Mouse (Mus musculus): ENCODE data around the gene Adgra1.

The Adgra1 gene

DNA sequence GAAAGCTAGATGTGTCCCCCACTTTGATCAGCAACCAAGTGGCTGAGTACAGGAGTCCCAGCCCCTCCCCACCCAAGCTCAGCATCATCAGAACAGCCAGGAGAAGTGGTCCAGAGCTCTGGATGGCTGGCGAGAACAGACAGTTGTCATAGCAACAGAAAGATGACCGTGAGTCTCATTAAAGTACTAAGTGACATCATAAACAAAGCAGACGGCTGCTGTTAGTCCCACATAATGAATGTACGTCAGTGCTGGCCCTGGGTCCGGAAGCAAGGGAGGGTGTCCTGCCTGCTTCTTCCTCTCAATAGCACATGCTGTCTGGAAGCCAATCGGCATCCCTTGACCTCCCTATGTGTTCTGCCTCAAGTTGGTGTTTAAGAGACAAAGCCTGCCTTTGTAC is 16.2 kb downstream of the Adgra1 start:
- no peak for DNase-seq (ENCODE audit: low spot score)

DNA sequence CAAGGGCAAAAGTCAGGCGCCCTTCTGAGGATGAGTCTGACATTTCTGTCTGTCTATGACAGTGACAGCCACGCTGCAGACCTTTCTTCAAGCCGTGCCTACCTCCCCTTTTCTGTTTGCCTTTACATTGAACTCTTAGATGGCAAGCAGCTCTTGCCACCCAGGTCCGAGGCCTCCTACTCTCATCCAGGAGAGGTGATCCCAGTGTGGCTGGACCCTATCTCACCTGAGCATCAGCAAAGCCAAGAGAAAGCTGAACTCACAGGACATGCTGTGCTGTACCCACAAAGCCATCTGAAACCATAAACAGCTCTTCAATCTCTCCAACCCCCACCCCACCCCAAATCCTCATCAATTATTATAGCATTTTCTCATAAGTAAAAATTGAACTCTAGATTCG is 16.7 kb downstream of the Adgra1 start:
- DNase-seq (ENCODE audit: low spot score), result no peak

- DNase-seq (ENCODE audit: low spot score), result no peak
These were observed 17.1 kb downstream of the Adgra1 start for GRCm38 (mm10) chr7:139851098-139851497.

GRCm38 (mm10) chr7:139855261-139855660 is 21.3 kb downstream of the Adgra1 start:
- DNase-seq (ENCODE audit: low spot score), result no peak

GRCm38 (mm10) chr7:139861411-139861810 is 27.4 kb downstream of the Adgra1 start:
- peak; percentile 39 for DNase-seq (ENCODE audit: low spot score)

- DNase-seq (ENCODE audit: low spot score), result no peak
These were observed 29.1 kb downstream of the Adgra1 start for GRCm38 (mm10) chr7:139863076-139863475.

DNA sequence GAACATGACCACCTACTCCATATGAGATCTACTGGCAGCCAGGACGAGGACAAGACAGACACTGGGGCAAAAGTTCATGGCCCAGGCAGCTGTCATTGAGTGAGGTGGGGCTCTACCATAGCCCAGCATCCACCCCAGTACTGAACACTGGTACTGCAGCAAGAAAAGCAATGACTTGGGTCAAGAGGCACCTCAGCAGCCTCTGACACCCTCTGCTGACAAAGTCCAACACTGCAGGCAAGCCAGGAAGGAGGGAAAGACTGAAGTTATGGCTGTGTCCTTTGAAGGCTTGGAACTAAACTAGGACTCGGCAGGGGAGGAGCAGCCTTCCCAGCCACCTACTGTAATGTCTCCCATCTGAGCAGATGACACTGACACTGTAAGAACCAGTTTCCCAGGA is 30.3 kb downstream of the Adgra1 start:
- no peak for DNase-seq (ENCODE audit: low spot score)

DNA sequence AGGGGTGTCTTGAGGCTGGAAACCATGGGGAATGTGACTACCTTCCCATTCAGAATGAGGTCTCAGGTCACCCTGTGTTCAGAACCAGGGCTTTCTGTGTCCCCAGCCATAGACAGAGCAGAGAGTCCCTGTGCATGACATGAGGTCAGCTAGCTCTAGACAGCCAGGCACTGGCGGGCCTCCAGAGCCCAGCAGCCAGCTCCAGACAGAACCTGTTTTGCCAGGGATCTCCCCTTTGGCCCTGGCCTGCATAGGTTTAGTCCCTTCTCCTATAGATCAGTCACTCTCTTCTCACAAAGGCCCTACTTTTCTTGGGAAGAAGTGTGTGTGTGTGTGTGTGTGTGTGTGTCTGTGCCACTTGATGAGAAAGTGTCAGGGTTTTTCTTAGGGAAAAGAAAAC is 30.9 kb downstream of the Adgra1 start:
- DNase-seq (ENCODE audit: low spot score), result no peak

GRCm38 (mm10) chr7:139871014-139871413 is 37.0 kb downstream of the Adgra1 start:
- no peak for DNase-seq (ENCODE audit: low spot score)

DNA sequence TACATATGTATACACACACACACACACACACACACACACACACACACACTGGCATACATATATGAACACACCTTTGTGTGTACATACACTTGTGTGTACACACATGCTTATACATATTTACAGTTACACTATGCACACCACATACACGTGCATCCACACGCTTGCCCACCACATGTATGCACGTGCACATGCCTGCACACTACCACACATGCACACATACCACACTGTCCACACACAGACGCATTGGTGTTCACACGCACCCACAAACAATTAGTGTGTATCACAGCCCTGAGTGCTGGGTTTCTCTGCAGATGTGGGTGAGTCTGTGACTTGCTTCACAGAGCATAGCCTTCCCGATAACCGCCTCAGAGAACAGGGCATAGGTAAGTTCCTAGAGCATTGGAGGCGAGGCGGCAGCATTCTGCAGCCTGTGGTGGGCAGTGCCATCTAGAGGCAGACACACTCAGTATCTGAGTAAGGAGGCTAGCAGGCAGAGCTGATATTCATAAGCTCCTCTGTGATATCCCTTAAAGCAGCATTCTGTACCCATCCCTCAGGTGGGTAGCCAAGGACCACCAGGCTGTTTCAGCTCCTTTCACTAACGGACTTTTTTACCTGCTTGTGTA is 43.3 kb downstream of the Adgra1 start:
- DNase-seq (ENCODE audit: low spot score), result no peak

DNA sequence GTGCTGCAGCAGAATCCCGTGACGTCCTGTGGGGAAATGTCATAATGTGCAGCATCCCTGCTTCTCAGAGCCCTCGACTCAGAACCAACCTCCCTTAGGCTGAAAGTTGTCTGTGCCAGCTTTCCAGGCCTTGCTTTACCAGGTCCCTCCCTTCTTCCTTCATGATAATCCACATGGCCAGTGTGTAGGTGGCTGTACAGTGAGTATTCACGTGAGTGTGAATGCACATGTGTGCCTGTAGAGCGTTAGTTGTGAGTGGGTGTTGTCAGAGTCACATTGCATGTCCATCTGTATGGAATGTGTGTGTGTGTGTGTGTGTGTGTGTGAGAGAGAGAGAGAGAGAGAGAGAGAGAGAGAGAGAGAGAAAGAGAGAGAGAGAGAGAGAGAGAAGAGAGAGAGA is 44.1 kb downstream of the Adgra1 start:
- DNase-seq (ENCODE audit: low spot score), result no peak

DNA sequence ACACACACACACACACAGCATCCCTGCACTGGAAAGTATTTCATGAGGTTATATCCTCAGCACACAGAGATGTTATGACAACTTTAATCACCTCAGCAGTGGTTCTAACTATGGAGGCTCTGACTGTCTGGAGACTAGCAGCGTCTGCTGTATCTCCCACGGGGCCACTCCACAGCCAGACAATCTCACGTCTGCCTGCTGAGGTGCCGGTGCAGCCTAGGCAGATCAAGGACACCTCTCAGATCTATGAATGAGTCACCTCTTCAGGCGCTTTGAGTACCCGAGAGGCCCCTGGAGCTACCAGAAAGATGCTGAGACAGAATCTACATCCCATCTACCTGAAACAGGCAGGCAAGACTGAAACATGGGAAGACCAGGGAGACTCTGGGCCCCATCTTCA is 44.6 kb downstream of the Adgra1 start:
- no peak for DNase-seq (ENCODE audit: low spot score)

- DNase-seq (ENCODE audit: low spot score), result no peak
These were observed 49.6 kb downstream of the Adgra1 start for GRCm38 (mm10) chr7:139883545-139883944.

DNA sequence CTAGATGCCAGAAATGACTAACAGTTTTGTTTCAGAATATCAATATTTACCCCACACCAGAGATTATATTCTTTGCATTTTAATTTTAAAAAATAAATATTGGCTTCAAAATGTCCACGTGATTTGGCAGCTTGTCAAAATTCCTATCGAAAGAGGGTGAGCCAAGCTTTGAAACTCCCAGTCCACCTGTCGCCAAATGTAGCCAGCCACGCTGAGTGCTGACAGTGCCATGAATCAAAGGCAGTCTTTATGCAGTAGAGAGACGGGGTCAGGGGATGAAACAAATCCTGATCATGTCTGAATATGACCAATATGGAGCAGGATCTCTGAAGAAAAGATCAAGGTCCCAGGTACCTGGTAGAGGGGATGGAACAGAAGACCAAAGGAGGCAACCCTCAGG is 57.8 kb downstream of the Adgra1 start:
- DNase-seq (ENCODE audit: low spot score), result no peak

DNA sequence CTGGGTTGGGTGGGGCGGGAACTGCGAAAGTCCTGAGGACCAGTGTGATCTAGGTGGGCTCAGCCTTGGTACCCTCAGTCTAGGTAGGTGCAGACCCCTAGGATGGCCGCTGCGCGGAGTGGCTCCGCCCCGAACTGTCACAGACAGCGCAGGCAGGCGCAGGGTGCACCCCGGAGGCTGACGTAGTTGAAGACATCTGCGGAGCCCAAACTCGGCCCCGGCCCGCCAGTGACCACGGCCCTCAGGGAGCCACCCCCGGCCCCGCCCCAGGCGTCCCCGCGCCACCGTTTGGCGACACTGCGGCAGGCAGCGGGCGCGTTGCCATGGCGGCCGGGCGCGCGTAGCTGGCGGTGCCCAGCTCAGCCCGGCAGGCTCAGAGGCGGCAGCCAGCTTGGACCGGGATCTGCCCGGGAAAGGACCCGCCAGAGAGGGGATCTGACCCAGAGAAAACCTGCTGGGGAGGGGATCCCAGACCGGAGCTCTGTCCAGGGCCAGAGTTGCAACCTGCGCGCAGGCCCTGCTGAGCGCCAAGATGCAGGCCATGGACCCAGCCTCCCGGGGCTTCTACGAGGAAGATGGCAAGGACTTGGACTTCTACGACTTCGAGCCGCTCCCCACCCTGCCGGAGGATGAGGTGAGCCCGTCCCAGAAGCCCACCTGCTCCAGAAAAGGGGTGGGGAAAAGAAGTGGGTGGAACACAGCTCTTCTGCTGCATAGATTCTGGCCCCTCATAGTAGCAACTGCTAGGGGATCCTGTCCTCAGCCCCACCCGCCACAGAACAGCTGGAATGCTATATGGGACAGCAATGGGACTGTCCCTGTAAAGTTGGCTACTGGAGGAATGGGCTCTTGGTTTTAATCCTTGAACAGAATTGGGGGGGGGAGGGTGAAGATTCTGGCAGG is 60.9 kb downstream of the Adgra1 start, which contains the start of gene Kndc1:
Gene Kndc1 (plus strand): TSS at position 42 of the 903 bp plus-strand sequence.
- DNase-seq (ENCODE audit: low spot score), result no peak

GRCm38 (mm10) chr7:139896271-139896670 is 62.3 kb downstream of the Adgra1 start:
- DNase-seq (ENCODE audit: low spot score), result no peak

GRCm38 (mm10) chr7:139896796-139897195 is 62.8 kb downstream of the Adgra1 start:
- no peak for DNase-seq (ENCODE audit: low spot score)

GRCm38 (mm10) chr7:139898606-139899005 is 64.6 kb downstream of the Adgra1 start:
- no peak for DNase-seq (ENCODE audit: low spot score)

DNA sequence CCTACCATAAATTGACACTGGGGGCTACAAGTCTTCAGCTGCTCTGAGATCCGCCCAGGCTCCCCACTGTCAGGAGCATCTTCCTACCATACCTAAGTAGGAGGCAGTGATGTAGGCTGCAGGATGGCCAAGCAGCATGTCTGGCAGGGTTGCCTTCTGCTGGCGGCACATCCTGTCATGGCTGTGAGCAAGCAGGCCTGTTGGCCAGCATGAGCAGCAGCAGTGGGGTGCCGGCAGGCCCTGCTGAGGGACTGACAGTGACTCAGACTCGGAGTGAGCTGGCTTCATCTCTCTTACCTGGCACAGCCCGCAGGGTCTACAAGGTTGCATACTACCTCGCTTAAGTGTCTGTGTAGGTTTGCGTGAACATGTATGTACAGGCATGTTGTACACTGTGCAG is 65.5 kb downstream of the Adgra1 start:
- DNase-seq (ENCODE audit: low spot score), result no peak

DNA sequence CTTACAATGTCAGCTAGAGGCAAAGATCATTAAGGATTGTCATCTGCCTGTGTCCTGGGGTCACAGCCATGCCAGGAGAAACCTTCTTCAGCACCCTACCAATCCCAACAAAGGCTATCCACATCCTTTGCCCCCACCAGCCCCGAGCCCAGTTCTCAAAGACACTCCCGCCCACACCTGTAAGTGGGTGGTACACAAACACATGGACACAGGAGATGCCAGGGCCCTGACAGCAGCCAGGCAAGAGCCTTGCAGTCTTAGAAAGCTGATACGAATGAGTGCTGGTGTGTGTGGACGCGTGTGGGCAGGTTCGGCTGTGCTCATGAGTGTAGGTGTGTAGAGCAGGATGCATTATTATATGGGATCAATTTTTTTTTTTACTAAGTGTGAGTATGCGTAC is 66.5 kb downstream of the Adgra1 start:
- DNase-seq (ENCODE audit: low spot score), result no peak

GRCm38 (mm10) chr7:139900896-139901295 is 66.9 kb downstream of the Adgra1 start:
- no peak for DNase-seq (ENCODE audit: low spot score)

GRCm38 (mm10) chr7:139901981-139902380 is 68.0 kb downstream of the Adgra1 start:
- no peak for DNase-seq (ENCODE audit: low spot score)

- no peak for DNase-seq (ENCODE audit: low spot score)
These were observed 71.3 kb downstream of the Adgra1 start for GRCm38 (mm10) chr7:139905261-139905660.
